Mouse (Mus musculus) myocyte (in vitro differentiated cells): ENCODE results near the gene Vmp1. TPM values are rescaled to one million over a fixed set of nuclear protein-coding genes. Genes with fewer than 3 reads are reported as not detected.

Experiments used
- H3K27me3 ChIP-seq: one replicate; pipeline ENCODE4 v1.6.1; 2011; ENCODE audit not compliant: control insufficient read depth, insufficient read depth, insufficient read length
- H3K36me3 ChIP-seq: one replicate; pipeline ENCODE4 v1.6.1; 2011; ENCODE audit not compliant: control insufficient read depth, insufficient read depth
- H3K4me2 ChIP-seq: one replicate; pipeline ENCODE4 v1.6.1; 2011; ENCODE audit warnings: low read depth, control low read depth
- H3K4me3 ChIP-seq: one replicate; pipeline ENCODE4 v1.5.1; 2011; ENCODE audit warnings: mild to moderate bottlenecking, control low read depth, moderate library complexity
- H3K79me2 ChIP-seq: one replicate; pipeline ENCODE4 v1.6.1; 2011; ENCODE audit not compliant: control insufficient read depth, insufficient read depth
- H3ac ChIP-seq: one replicate; pipeline ENCODE4 v1.6.1; 2011; ENCODE audit not compliant: control insufficient read depth, insufficient read length
- CEBPB ChIP-seq: IDR thresholded peaks from 2 replicates; pipeline ENCODE4 v1.6.1; 2011; ENCODE audit warnings: mild to moderate bottlenecking, moderate library complexity; ENCODE audit not compliant: poor library complexity, insufficient read depth, severe bottlenecking
- E2F4 ChIP-seq: IDR thresholded peaks from one replicate; pipeline ENCODE4 v1.6.1; 2011; ENCODE audit warnings: mild to moderate bottlenecking, control low read depth, moderate library complexity; ENCODE audit not compliant: insufficient read depth
- MAX ChIP-seq: IDR thresholded peaks from one replicate; pipeline ENCODE4 v1.6.1; 2011; ENCODE audit warnings: low read depth, mild to moderate bottlenecking, control low read depth
- MYOD1 ChIP-seq, 3 experiments: IDR thresholded peaks; one replicate each; pipeline ENCODE4 v1.6.1; 2011; ENCODE audit warnings: control low read depth in 2 of 3, low read depth in 2 of 3, mild to moderate bottlenecking in 2 of 3, moderate library complexity in 1 of 3; ENCODE audit not compliant: insufficient read length in 2 of 3, control insufficient read depth in 1 of 3
- MYOG ChIP-seq, 3 experiments: IDR thresholded peaks; one replicate each; pipeline ENCODE4 v1.6.1; 2011; ENCODE audit warnings: control low read depth in 2 of 3, low read depth in 2 of 3, mild to moderate bottlenecking in 2 of 3; ENCODE audit not compliant: insufficient read length in 2 of 3, control insufficient read depth in 1 of 3, insufficient read depth in 1 of 3
- POLR2A ChIP-seq: IDR thresholded peaks from one replicate; pipeline ENCODE4 v1.6.1; 2011; ENCODE audit warnings: low read depth, mild to moderate bottlenecking, control low read depth, moderate library complexity; ENCODE audit not compliant: insufficient read length
- POLR2AphosphoS2 ChIP-seq: IDR thresholded peaks from one replicate; pipeline ENCODE4 v1.6.1; 2011; ENCODE audit warnings: low read depth, control low read depth; ENCODE audit not compliant: insufficient read length
- REST ChIP-seq: IDR thresholded peaks from one replicate; pipeline ENCODE4 v1.6.1; 2011; ENCODE audit warnings: mild to moderate bottlenecking, control low read depth, moderate library complexity; ENCODE audit not compliant: insufficient read depth, insufficient read length
- SRF ChIP-seq: IDR thresholded peaks from one replicate; pipeline ENCODE4 v1.6.1; 2011; ENCODE audit warnings: low read depth; ENCODE audit not compliant: control insufficient read depth, insufficient read length
- TCF12 ChIP-seq: IDR thresholded peaks from one replicate; pipeline ENCODE4 v1.6.1; 2011; ENCODE audit warnings: mild to moderate bottlenecking, control low read depth; ENCODE audit not compliant: poor library complexity, insufficient read depth, severe bottlenecking
- TCF3 ChIP-seq: IDR thresholded peaks from one replicate; pipeline ENCODE4 v1.6.1; 2011; ENCODE audit warnings: low read depth, control low read depth; ENCODE audit not compliant: insufficient read length
- USF1 ChIP-seq: IDR thresholded peaks from one replicate; pipeline ENCODE4 v1.6.1; 2011; ENCODE audit warnings: low read depth, mild to moderate bottlenecking, control low read depth, moderate library complexity
- polyA plus RNA-seq: library from polyadenylated mRNA; unstranded; fragments of >200 nt; fragmentation: generic; extraction: Trizol; gene quantifications from one replicate; pipeline ENCODE4 v1.2.1, GENCODE M21; 2012; ENCODE audit warnings: missing spikeins

Vmp1 gene
- polyA plus RNA-seq, 1 experiment, result 169 TPM

DNA sequence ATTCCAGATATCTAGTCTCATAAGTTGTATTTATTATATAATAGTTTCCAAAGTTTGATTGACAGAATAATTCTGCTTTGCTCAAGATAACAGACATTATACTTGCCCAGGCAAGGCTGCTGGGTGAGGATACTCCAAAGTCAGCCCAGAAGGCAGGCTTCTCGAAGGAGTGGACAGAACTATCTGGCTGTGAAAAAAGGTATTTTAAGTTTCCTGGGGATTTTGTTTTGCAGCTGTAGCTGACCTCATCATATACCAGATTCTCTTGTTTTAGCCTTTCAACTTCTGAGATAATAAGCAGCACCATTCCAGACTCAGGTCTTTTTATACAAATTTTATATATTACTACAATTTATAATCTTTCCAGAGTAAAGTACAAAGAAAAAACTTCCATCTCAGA, 34.1 kb downstream of the Vmp1 start:
- H3K4me3 ChIP-seq, result no peak overlapping the region
- H3ac ChIP-seq, result no peak overlapping the region
- peaks cover 8% of the 10 kb centered on the region for H3K79me2 ChIP-seq
- H3K27me3 ChIP-seq, result no peaks in the 10 kb centered on the region
- TF ChIP-seq MYOG (IDR thresholded peaks at IDR 0.05; ENCODE audit: control insufficient read depth in 1 of 3, insufficient read depth in 1 of 3, insufficient read length in 2 of 3, low read depth in 2 of 3), result no peak
- TF ChIP-seq SRF, result no peak
- TF ChIP-seq TCF3, result no peak
- TF ChIP-seq TCF12, result no peak
- TF ChIP-seq MYOD1 (IDR thresholded peaks at IDR 0.05; ENCODE audit: control insufficient read depth in 1 of 3, insufficient read length in 2 of 3, low read depth in 2 of 3), result no peak
- no peak for TF ChIP-seq POLR2AphosphoS2
- TF ChIP-seq POLR2A, result no peak
- TF ChIP-seq REST, result no peak
- TF ChIP-seq MAX, result no peak
- no peak for TF ChIP-seq E2F4
- H3K36me3 ChIP-seq, result peaks cover 3% of the 10 kb centered on the region
- H3K4me2 ChIP-seq, result no peak overlapping the region

DNA sequence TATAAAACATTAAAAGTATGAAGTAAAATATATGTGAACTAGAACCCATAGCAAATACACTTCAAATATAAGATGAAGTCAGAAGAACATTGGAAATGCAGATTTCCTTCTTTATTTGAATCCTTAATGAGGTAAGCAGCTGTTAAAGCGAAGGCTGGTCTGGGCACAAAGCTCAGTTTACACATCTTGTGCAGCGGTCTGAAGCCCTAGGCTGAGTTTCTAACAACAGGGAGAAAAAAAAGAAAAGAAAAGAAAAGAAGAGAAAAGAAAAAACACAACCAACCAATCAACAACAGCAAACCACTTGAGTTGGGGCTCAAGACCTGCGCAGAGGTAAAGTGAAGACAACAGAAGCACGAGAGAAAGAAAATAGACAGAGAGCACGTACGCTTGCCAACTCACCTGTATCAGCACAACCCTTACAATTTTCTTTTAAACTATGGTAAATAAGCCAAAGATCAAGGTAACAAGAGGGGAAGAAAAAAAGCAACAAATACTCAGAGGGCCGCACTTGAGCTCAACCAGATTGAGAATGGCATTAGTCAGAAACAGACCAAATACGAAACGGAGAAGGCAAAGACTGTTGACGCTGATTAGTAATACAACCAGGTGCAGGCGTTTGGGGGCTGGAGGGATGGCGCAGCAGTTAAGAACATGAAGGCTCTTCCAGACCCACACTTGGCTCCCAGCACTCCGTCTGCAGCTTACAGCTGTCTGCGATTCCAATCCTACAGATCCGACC, 35.8 kb downstream of the Vmp1 start:
- Histone ChIP-seq H3K36me3 (peaks cover 14% of the 10 kb centered on the region), H3K27me3 (no peaks in the 10 kb centered on the region), H3ac (no peak overlapping the region), H3K4me3 (no peak overlapping the region), H3K4me2 (no peak overlapping the region), H3K79me2 (peaks cover 8% of the 10 kb centered on the region)
- TF ChIP-seq POLR2AphosphoS2 (no peak), REST (no peak), USF1 (no peak)

DNA sequence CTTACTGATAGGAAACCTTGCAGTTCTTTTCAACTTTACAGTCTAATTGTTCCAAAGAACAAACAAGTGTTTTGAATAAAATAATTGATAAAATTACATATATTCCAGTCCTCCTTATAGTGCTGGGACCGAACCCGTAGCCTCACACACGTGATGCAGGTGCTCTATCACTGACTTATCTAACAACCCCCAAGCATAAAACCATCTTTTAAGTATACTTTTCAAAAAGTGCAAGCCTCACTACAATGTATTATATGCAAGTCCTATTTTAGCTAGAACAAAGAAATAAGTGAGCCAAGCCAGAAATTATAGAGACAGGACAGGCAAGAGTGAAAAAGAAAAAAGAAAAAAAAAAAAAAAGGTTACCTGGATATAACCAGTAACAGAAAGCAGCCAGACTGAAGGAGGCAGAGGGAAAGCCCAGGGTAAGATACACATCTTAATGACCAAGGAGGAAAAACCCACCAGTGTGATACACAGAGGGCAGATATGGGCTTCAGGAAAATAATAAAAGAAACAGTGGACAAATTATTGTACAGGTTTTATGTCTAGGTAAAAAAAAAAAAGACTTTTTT, 36.7 kb downstream of the Vmp1 start:
- Histone ChIP-seq H3K4me3 (no peak overlapping the region), H3K79me2 (peaks cover 8% of the 10 kb centered on the region), H3ac (no peak overlapping the region), H3K36me3 (peaks cover 20% of the 10 kb centered on the region), H3K4me2 (peak overlapping the region; percentile 85), H3K27me3 (no peaks in the 10 kb centered on the region)
- no peak for TF ChIP-seq POLR2A

DNA sequence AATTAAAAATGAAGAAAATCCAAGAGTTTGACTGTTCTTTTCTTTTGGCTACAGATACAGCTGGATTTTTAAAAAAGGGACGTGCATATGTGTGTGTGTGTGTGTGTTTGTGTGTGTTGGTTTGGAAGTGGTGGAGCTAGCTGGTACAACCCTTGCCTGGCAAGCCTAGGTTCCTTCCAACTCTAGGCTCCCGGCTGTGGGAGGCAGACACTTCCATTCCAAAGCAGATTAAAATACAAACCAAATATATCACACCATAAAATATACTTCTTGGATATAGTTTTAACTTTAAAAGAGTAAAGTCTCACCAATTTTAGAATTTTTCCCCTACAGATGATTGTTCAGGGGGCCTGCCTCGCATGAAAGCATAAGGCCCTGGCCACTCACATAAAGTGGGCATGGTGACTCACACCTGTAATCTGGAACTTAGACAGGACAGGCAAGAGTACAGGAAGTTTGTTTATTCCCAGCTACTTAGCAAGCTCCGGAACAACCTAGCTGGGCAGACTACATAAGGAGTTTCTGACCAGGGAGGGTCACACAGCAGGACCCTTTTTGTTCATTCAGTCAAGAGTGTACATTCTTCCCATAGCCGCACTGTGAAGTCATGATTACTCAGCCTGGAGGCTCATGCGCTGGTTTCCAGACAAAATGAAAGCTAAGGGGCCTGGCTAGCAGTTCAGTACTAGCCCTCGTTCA, 37.4 kb downstream of the Vmp1 start:
- H3K36me3 ChIP-seq, result peaks cover 20% of the 10 kb centered on the region
- H3ac ChIP-seq, result no peak overlapping the region
- no peak overlapping the region for H3K4me3 ChIP-seq
- H3K4me2 ChIP-seq, result peak overlapping the region; percentile 85
- TF ChIP-seq CEBPB (0 out of 2 replicates have a peak, but pooled peaks have one; percentile 6), REST (no peak), MYOD1 (IDR thresholded peaks at IDR 0.05; ENCODE audit: control insufficient read depth in 1 of 3, insufficient read length in 2 of 3, low read depth in 2 of 3) (no peak), MAX (no peak), SRF (peak; percentile 35), E2F4 (no peak), POLR2A (no peak), TCF12 (no peak), USF1 (no peak)
- H3K27me3 ChIP-seq, result no peaks in the 10 kb centered on the region
- peaks cover 8% of the 10 kb centered on the region for H3K79me2 ChIP-seq

DNA sequence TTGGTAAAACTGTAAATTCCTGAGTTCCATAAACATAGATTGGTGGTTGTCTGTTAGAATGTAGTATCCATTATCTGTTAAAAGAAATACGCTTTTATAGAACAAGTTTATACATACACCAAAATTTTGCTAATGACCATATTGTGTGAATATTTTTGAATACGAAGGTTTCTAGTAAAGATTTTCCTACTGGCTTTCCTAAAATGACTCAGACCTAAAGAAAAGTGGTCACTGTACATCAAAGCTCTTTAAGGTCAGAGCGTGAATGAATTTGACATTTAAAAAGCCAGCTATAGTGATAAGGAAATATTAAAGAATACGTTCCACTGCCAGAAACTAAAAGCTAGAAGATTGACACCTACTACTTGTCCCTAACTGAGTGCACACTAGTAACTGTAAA, 39.1 kb downstream of the Vmp1 start:
- Histone ChIP-seq H3K4me2 (no peak overlapping the region), H3K36me3 (peaks cover 29% of the 10 kb centered on the region), H3K27me3 (no peaks in the 10 kb centered on the region), H3K4me3 (no peak overlapping the region), H3ac (no peak overlapping the region), H3K79me2 (peaks cover 17% of the 10 kb centered on the region)
- TF ChIP-seq MYOD1 (IDR thresholded peaks at IDR 0.05; ENCODE audit: control insufficient read depth in 1 of 3, insufficient read length in 2 of 3, low read depth in 2 of 3) (no peak), MYOG (IDR thresholded peaks at IDR 0.05; ENCODE audit: control insufficient read depth in 1 of 3, insufficient read depth in 1 of 3, insufficient read length in 2 of 3, low read depth in 2 of 3) (no peak), POLR2A (no peak), E2F4 (no peak), USF1 (no peak), POLR2AphosphoS2 (no peak), CEBPB (no peak), REST (no peak), TCF3 (no peak), TCF12 (no peak), SRF (no peak), MAX (no peak)
